Mouse (Mus musculus) brain, embryonic 14.5 days (tissue): ENCODE data around the gene Timm17a. TPM values are rescaled to one million over a fixed set of nuclear protein-coding genes. Genes with fewer than 3 reads are reported as not detected.

ENCODE experiments used
- DNase-seq: peaks from one replicate; pipeline ENCODE4 v3.0.0-alpha.2; 2011; ENCODE audit warnings: low read depth
- CTCF ChIP-seq: fragments of 200-500 bp; IDR thresholded peaks from 2 replicates; pipeline ENCODE4 v1.5.1; 2012; ENCODE audit warnings: inconsistent platforms, mild to moderate bottlenecking, moderate library complexity, borderline replicate concordance; ENCODE audit not compliant: insufficient read depth, insufficient read length; ENCODE audit errors: extremely low read depth
- POLR2A ChIP-seq: fragments of 200-500 bp; IDR thresholded peaks from 2 replicates; pipeline ENCODE4 v1.6.1; 2012; ENCODE audit warnings: mild to moderate bottlenecking, inconsistent platforms, borderline replicate concordance; ENCODE audit not compliant: poor library complexity, insufficient read depth, insufficient read length, severe bottlenecking; ENCODE audit errors: extremely low read depth
- polyA plus RNA-seq: library from polyadenylated mRNA; depleted of rRNA; stranded (reverse); fragments of >200 nt; gene quantifications from 2 replicates; pipeline ENCODE4 v1.2.3, GENCODE M21; 2012; rRNA removed

Timm17a gene
- polyA plus RNA-seq, 1 experiment = 38.2 TPM

GRCm38 (mm10) chr1:135250706-135251105, 62.9 kb downstream of the Timm17a start:
- no peak for DNase-seq
- TF ChIP-seq POLR2A (no peak), CTCF (no peak)

GRCm38 (mm10) chr1:135248434-135248850, 65.1 kb downstream of the Timm17a start:
- DNase-seq = peak; percentile 85
- no peak for TF ChIP-seq POLR2A
- no peak for TF ChIP-seq CTCF

Other genes with a start within 250 kb of the Timm17a start
- 0.38 and 0.63 TPM in 2 replicates for gene Lgr6, start 208.5 kb downstream of the Timm17a start, polyA plus RNA-seq
- gene Ptpn7, start 181.1 kb downstream of the Timm17a start, polyA plus RNA-seq = 0.45 and 0.46 TPM in 2 replicates
- gene Arl8a, start 167.0 kb downstream of the Timm17a start, polyA plus RNA-seq = 333 and 385 TPM in 2 replicates
- 0.35 and 0.46 TPM in 2 replicates for gene Gpr37l1, start 146.1 kb downstream of the Timm17a start, polyA plus RNA-seq
- 0.15 and 0.20 TPM in 2 replicates for gene Elf3, start 55.2 kb downstream of the Timm17a start, polyA plus RNA-seq
- gene Rnpep, start 29.7 kb downstream of the Timm17a start, polyA plus RNA-seq = 41.0 and 54.0 TPM in 2 replicates
- 0.08 and 0.30 TPM in 2 replicates for gene Lmod1, start 11.0 kb upstream of the Timm17a start, polyA plus RNA-seq
- 60.3 and 61.4 TPM in 2 replicates for gene Shisa4, start 61.5 kb upstream of the Timm17a start, polyA plus RNA-seq
- gene Ipo9, start 116.7 kb upstream of the Timm17a start, polyA plus RNA-seq = 185 and 217 TPM in 2 replicates